Mouse (Mus musculus) midbrain, embryonic 15.5 days (tissue): Measurements from ENCODE around the gene Pianp. TPM values are rescaled to one million over a fixed set of nuclear protein-coding genes. Genes with fewer than 3 reads are reported as not detected.

Experiments used
- ATAC-seq: fragments of 200-750 bp; cut with Nextera tagmentation; replicated peaks from 2 replicates; pipeline ENCODE4 v1.8.0; 2017; ENCODE audit warnings: moderate TSS enrichment
- H3K27ac ChIP-seq: fragments of 300-500 bp; sonication (generic); 2 replicates; pipeline ENCODE4 v1.5.1; 2015; ENCODE audit warnings: mild to moderate bottlenecking, inconsistent platforms
- H3K27me3 ChIP-seq: fragments of 300-500 bp; sonication (generic); replicated peaks from 2 replicates; pipeline ENCODE4 v1.6.1; 2015; ENCODE audit warnings: inconsistent platforms
- H3K36me3 ChIP-seq: fragments of 300-500 bp; sonication (generic); replicated peaks from 2 replicates; pipeline ENCODE4 v1.6.1; 2015; ENCODE audit warnings: inconsistent platforms
- H3K4me1 ChIP-seq: fragments of 300-500 bp; sonication (generic); 2 replicates; pipeline ENCODE4 v1.6.1; 2015; ENCODE audit warnings: inconsistent platforms
- H3K4me2 ChIP-seq: fragments of 300-500 bp; sonication (generic); 2 replicates; pipeline ENCODE4 v1.6.1; 2015; ENCODE audit warnings: inconsistent platforms, mild to moderate bottlenecking, moderate library complexity
- H3K4me3 ChIP-seq: fragments of 300-500 bp; sonication (generic); 2 replicates; pipeline ENCODE4 v1.5.1; 2015; ENCODE audit warnings: mild to moderate bottlenecking, inconsistent platforms
- H3K9ac ChIP-seq: fragments of 300-500 bp; sonication (generic); 2 replicates; pipeline ENCODE4 v1.6.1; 2015; ENCODE audit warnings: mild to moderate bottlenecking, inconsistent platforms
- H3K9me3 ChIP-seq: fragments of 300-500 bp; sonication (generic); 2 replicates; pipeline ENCODE4 v1.6.1; 2016; ENCODE audit warnings: inconsistent platforms
- WGBS: fragments of 180-500 bp; shearing (Covaris S2); methylation state at CpG from one replicate; pipeline ENCODE4 v1.1.7; 2015; ENCODE audit warnings: mixed read lengths; 5-methylcytosine and 5-hydroxymethylcytosine counted together
- polyA plus RNA-seq: library from polyadenylated mRNA; unstranded; fragments of >200 nt; fragmentation: Nextera tagmentation; extraction: Ambion mirVana; gene quantifications from 2 replicates; pipeline ENCODE4 v1.2.1, GENCODE M21; 2015

Gene Pianp
- polyA plus RNA-seq, 1 experiment from 2014 or later = 75.8 TPM

DNA sequence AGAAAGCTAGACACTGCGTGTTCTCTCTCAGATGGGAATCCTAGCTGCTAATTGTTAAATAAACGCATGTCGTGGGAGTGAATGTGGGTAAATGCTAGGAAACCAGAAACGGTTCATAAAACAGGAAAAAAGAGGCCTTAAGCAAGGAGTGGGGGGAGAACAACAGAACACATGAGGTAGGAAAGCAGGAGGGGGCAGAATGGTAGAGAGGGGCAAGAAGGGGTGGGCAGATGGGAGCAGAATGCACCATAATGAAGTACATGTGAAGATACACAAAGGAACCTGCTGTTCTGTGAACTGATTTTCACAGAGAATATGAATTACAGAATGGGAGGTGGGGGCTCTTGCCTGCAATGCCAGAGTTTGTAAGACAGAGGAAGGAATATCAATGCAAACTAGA is 4.3 kb upstream of the Pianp start:
- H3K27me3 ChIP-seq = peaks cover 9% of the 10 kb centered on the region; the same call in 1 of the 2 replicates
- H3K9me3 ChIP-seq = no peaks in the 10 kb centered on the region
- no peak overlapping the region for H3K9ac ChIP-seq
- 77% methylated on average over 4 of the region's 4 CpGs for WGBS
- no peak overlapping the region for H3K4me2 ChIP-seq
- ATAC-seq = no peak
- H3K27ac ChIP-seq = no peak overlapping the region
- no peak overlapping the region for H3K4me3 ChIP-seq
- no peaks in the 10 kb centered on the region for H3K36me3 ChIP-seq
- peaks cover 17% of the 10 kb centered on the region for H3K4me1 ChIP-seq

DNA sequence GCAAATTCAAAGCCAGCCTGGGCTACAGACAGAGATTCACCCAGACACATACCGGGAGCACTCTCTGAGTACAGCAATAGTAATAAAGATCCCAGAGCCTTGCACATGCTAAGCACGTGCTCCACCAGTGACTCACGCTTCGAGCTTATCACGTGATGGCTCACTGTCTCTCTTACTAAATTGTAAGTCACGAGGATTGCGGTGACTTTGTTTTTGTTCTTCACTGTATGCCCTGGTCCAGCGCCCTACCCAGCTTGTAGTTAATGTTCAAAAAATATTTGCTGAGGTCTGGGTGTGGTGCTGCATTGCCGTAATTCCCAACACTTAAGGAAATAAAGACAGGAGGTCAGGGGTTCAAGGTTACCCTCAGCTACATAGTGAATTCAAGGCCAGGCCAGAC is 3.1 kb upstream of the Pianp start:
- 78% methylated on average over 9 of the region's 9 CpGs for WGBS
- Histone ChIP-seq H3K4me1 (peaks cover 27% of the 10 kb centered on the region), H3K9ac (no peak overlapping the region), H3K27ac (no peak overlapping the region), H3K9me3 (no peaks in the 10 kb centered on the region), H3K4me2 (no peak overlapping the region), H3K4me3 (no peak overlapping the region), H3K36me3 (no peaks in the 10 kb centered on the region), H3K27me3 (peaks cover 10% of the 10 kb centered on the region)
- ATAC-seq = no peak

DNA sequence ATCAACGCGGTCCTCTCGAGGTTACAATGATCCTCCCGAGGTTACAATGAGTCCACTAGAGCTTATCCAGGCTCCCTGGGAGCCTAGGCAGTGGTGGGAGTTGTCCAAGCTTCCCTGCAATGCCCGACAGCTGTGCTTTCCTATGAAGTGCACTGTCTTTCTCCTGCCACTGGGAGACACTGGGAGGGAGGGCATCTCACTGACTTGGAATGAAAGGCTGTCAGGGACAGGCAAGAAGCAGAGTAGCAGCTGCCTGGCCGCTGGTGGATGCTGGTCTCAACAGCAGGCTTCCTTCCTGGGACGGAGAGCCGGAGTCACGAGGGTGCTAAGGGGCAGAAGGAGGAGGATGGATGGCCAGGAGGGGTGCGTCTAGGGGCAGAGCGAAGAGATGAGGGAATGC is 2.6 kb upstream of the Pianp start:
- Histone ChIP-seq H3K36me3 (no peaks in the 10 kb centered on the region), H3K4me2 (peak overlapping the region; percentile 32), H3K9ac (peak overlapping the region; percentile 34; the same call in 1 of the 2 replicates), H3K27me3 (peaks cover 15% of the 10 kb centered on the region), H3K9me3 (no peaks in the 10 kb centered on the region), H3K4me3 (0 out of 2 replicates have a peak overlapping the region, but pooled peaks have one; percentile 15), H3K27ac (0 out of 2 replicates have a peak overlapping the region, but pooled peaks have one; percentile 32), H3K4me1 (peaks cover 32% of the 10 kb centered on the region)
- WGBS = 11% methylated on average over 11 of the region's 11 CpGs
- ATAC-seq = no peak

DNA sequence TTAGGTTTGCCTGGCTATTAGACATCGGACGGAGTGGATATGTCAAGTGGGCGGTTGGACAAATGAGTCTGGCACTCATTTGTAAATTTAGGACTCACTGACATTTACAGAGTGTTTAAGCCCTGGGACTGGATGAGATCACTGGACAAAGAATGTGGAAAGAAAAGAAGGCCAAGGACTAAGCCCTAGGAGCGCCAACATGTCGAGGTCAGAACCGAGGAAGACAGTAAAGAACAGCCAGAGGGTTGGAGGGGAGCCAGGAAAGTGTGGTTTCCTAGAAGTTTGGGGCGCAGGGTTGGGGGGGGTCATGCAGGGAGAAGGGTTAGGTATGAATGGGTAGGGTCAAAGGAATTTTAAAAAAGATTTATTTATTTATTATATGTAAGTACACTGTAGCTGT is 1.2 kb upstream of the Pianp start:
- Histone ChIP-seq H3K4me3 (no peak overlapping the region), H3K36me3 (peaks cover 1% of the 10 kb centered on the region; the same call in 1 of the 2 replicates), H3K9me3 (no peaks in the 10 kb centered on the region), H3K27me3 (peaks cover 26% of the 10 kb centered on the region), H3K9ac (no peak overlapping the region), H3K4me1 (peaks cover 42% of the 10 kb centered on the region), H3K27ac (no peak overlapping the region), H3K4me2 (no peak overlapping the region)
- 82% methylated on average over 7 of the region's 7 CpGs for WGBS
- no peak for ATAC-seq

DNA sequence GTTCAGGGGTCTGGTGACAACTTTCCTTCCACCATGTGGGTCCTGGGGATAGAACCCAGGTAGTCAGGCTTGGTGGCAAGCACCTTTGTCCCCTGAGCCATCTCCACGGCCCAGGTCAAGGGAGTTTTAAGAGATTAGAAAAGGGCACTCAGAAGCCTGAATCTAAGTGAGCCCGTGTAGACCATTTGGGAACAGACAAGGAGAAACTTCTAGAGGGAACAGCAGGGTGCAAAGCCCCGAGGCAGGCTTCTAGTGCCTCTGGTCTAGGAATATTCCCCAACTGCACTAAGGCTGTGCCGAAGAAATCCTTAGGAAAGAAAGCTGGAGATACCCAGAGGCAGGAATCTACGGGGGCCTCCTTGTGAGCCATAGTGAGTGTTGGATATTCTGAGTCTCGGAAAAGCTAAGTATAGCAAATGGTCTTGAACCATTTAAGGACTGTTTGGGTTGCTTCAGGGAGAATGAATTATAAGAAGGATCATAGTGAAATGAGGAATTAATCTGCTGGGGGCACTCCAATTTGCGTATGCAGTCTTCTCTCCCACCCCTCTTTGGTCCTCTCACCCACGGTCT is 577 bp upstream of the Pianp start:
- H3K4me2 ChIP-seq = peak overlapping the region; percentile 89
- ATAC-seq = no peak
- peak overlapping the region; percentile 90 for H3K27ac ChIP-seq
- H3K27me3 ChIP-seq = peaks cover 26% of the 10 kb centered on the region
- peaks cover 5% of the 10 kb centered on the region; the same call in 1 of the 2 replicates for H3K36me3 ChIP-seq
- peak overlapping the region; percentile 96 for H3K9ac ChIP-seq
- 41% methylated on average over 8 of the region's 8 CpGs for WGBS
- no peaks in the 10 kb centered on the region for H3K9me3 ChIP-seq
- peaks cover 42% of the 10 kb centered on the region for H3K4me1 ChIP-seq
- H3K4me3 ChIP-seq = peak overlapping the region; percentile 88

DNA sequence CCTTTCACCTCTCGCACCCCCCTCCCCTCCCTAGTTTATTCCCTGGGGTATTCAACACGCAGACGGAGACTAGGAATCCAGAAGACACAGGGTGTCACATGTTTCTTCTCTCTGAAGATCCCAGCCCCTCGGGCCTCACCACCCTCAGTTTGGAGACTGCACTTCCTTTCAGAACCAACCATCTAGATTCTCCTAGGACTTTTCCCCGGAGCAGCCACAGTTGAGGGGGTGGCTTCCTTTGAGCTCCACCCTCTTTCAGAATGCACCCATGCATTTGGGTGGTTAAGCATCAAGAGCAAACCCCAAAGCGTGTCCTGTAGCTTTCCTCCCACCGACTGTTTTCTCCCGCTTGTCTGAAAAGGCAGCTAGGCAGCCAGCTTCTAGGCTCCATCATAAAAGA is 1.6 kb downstream of the Pianp start:
- Histone ChIP-seq H3K4me1 (peaks cover 42% of the 10 kb centered on the region), H3K27me3 (peaks cover 40% of the 10 kb centered on the region), H3K36me3 (peaks cover 8% of the 10 kb centered on the region; the same call in 1 of the 2 replicates), H3K27ac (0 out of 2 replicates have a peak overlapping the region, but pooled peaks have one; percentile 90), H3K9me3 (no peaks in the 10 kb centered on the region), H3K9ac (peak overlapping the region; percentile 96), H3K4me3 (peak overlapping the region; percentile 88), H3K4me2 (peak overlapping the region; percentile 89)
- ATAC-seq = no peak
- 9% methylated on average over 8 of the region's 8 CpGs for WGBS

DNA sequence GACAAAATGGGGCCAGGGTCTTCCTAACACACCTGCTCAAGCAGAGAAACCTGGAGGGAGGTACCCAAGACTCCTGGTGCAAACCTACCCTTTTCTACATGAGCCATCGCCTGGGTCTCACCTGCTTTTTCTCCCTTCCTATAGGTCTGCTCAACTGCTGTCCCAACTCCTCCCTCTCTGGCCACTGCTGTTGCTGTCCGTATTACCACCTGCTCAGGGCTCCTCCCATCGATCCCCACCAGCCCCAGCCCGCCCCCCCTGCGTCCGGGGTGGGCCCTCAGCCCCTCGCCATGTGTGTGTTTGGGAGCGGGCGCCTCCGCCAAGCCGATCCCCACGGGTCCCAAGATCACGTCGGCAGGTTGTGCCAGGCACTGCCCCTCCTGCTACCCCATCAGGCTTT is 2.6 kb downstream of the Pianp start:
- peaks cover 35% of the 10 kb centered on the region for H3K4me1 ChIP-seq
- H3K9me3 ChIP-seq = no peaks in the 10 kb centered on the region
- 0 out of 2 replicates have a peak overlapping the region, but pooled peaks have one; percentile 88 for H3K4me3 ChIP-seq
- peaks cover 40% of the 10 kb centered on the region for H3K27me3 ChIP-seq
- no peak for ATAC-seq
- H3K27ac ChIP-seq = no peak overlapping the region
- WGBS = 41% methylated on average over 14 of the region's 14 CpGs
- 0 out of 2 replicates have a peak overlapping the region, but pooled peaks have one; percentile 96 for H3K9ac ChIP-seq
- peaks cover 8% of the 10 kb centered on the region; the same call in 1 of the 2 replicates for H3K36me3 ChIP-seq
- H3K4me2 ChIP-seq = peak overlapping the region; percentile 89; the same call in 1 of the 2 replicates

DNA sequence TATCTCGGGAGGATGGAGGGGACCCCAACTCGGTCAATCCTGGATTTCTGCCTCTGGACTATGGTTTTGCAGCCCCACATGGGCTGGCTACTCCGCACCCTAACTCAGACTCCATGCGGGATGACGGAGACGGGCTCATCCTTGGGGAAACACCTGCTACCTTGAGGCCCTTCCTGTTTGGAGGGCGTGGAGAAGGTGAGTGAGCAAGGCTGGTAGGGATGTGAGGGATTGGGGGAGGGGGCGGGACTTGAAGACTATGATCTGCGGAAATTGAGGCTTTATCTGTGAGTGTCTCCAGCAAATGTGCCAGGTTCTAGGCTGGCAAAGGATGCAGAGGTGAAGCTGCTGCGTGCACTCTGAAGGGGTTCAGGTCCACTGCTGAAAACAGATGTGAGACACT is 3.1 kb downstream of the Pianp start:
- WGBS = 43% methylated on average over 10 of the region's 10 CpGs
- ATAC-seq = no peak
- no peak overlapping the region for H3K9ac ChIP-seq
- no peak overlapping the region for H3K27ac ChIP-seq
- no peak overlapping the region for H3K4me3 ChIP-seq
- peaks cover 8% of the 10 kb centered on the region; the same call in 1 of the 2 replicates for H3K36me3 ChIP-seq
- no peak overlapping the region for H3K4me2 ChIP-seq
- H3K27me3 ChIP-seq = peaks cover 38% of the 10 kb centered on the region
- H3K4me1 ChIP-seq = peaks cover 35% of the 10 kb centered on the region
- H3K9me3 ChIP-seq = no peaks in the 10 kb centered on the region

DNA sequence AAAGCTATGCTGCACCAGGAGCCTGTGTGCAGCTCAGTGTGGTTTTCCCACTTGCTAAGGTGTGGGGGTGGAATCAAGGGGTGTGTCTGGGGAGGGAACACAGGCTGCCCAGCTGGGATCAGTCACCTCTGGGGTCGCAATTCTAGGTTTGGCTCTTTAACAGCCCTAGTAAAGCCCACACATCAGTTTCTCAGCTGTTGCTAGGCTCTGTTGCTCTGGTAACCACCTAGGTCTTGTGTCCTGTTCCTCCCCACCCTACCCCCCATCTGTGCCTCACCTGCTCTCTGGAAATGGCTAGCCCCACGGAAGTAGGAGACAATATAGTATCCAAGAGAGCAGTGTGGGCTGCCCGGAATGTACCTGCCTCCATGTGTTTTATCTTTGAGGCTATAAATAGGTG is 7.2 kb downstream of the Pianp start:
- no peak overlapping the region for H3K9ac ChIP-seq
- peaks cover 26% of the 10 kb centered on the region for H3K27me3 ChIP-seq
- H3K4me2 ChIP-seq = no peak overlapping the region
- H3K4me1 ChIP-seq = peaks cover 20% of the 10 kb centered on the region
- no peaks in the 10 kb centered on the region for H3K9me3 ChIP-seq
- 46% methylated on average over 3 of the region's 3 CpGs for WGBS
- peaks cover 8% of the 10 kb centered on the region; the same call in 1 of the 2 replicates for H3K36me3 ChIP-seq
- ATAC-seq = no peak
- no peak overlapping the region for H3K4me3 ChIP-seq
- no peak overlapping the region for H3K27ac ChIP-seq

DNA sequence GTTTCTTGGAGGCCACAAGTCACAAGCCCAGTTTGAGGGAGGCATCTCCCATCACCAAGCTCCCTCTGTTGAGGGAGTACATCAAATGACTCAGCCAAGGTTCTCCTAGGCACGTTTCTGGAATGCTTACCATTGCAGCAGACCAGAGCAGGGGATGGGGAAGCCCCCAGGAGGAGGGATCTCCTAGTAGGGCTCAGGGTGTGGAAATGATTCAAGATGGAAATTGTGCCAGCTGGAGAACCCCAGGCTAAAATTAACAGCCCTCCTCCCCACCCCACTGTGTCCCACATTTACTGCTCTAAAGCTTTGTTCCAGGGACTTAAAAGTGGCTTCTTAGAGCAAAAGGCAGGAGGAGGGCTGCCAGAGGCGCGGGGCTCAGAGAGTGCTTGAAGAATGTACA is 8.6 kb downstream of the Pianp start:
- peaks cover 13% of the 10 kb centered on the region for H3K4me1 ChIP-seq
- H3K9ac ChIP-seq = no peak overlapping the region
- no peak for ATAC-seq
- peaks cover 8% of the 10 kb centered on the region; the same call in 1 of the 2 replicates for H3K36me3 ChIP-seq
- H3K4me2 ChIP-seq = no peak overlapping the region
- no peaks in the 10 kb centered on the region for H3K9me3 ChIP-seq
- H3K27ac ChIP-seq = no peak overlapping the region
- peaks cover 14% of the 10 kb centered on the region for H3K27me3 ChIP-seq
- no peak overlapping the region for H3K4me3 ChIP-seq
- 31% methylated on average over 3 of the region's 3 CpGs for WGBS

DNA sequence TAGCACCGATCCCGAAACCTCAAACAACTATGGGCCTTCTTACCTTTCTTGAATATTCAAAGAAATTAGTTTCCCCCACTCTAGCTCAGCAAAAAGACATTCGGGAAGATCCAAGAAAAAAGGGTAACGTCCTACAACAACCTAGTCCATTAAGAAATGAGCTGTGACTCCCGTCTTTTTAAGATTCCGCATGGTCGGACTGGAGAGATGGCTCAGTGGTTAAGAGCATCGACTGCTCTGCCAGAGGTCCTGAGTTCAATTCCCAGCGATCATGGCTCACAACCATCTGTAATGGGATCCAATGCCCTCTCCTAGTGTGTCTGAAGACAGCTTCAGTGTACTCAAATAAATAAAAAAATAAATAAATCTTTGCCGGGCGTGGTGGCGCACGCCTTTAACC is 11.6 kb downstream of the Pianp start:
- Histone ChIP-seq H3K36me3 (0 out of 2 replicates have a peak, but pooled peaks cover 8% of the 10 kb centered on the region), H3K9me3 (no peaks in the 10 kb centered on the region), H3K4me2 (peak overlapping the region; percentile 55), H3K27ac (peak overlapping the region; percentile 99), H3K4me3 (peak overlapping the region; percentile 80), H3K9ac (peak overlapping the region; percentile 63), H3K4me1 (peaks cover 41% of the 10 kb centered on the region), H3K27me3 (no peaks in the 10 kb centered on the region)
- no peak; the same call in 1 of the 2 replicates for ATAC-seq
- WGBS = 49% methylated on average over 13 of the region's 13 CpGs

DNA sequence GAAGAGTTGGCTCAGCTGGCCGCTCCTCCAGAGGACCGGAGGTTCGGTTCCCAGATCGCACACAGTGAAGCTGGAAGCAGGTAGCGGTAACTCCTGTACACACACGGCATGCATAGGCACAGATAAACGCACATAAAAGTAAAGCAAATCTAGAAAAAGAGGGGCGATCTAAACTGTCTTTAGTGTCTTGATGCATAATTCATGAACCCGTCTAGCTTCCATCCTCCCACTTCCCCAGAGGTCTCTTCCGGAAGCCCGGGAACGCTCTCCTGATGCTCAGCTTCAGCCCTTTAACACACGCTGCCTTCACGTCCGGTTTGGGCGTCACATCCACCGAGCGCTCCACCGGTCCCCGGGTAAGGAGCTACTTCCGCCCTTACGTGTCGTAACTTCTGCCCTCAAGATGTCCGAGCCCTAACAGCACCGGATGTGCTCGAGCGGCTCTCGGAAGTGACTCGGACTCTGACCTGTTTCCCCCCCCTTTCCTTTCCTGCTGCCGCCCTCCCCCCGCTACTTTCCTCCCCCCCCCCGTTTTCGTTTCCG is 12.2 kb downstream of the Pianp start:
- WGBS = 1% methylated on average over 33 of the region's 34 CpGs

DNA sequence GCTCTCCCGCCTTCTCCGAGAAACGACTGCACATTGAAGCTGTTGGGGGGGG is 12.5 kb downstream of the Pianp start, which contains the start of gene Zfp384:
TSS of gene Zfp384 (plus strand) at position 17 of the 52 bp plus-strand sequence.
- peaks cover 42% of the 10 kb centered on the region for H3K4me1 ChIP-seq
- 0 out of 2 replicates have a peak, but pooled peaks cover 8% of the 10 kb centered on the region for H3K36me3 ChIP-seq
- H3K9me3 ChIP-seq = no peaks in the 10 kb centered on the region
- no peaks in the 10 kb centered on the region for H3K27me3 ChIP-seq
- H3K4me3 ChIP-seq = peak within 1 kb of the TSS; percentile 80
- 0% methylated on average over 3 of the region's 3 CpGs for WGBS
- peak within 1 kb of the TSS; percentile 94 for H3K9ac ChIP-seq
- peak within 1 kb of the TSS; percentile 91 for H3K4me2 ChIP-seq
- ATAC-seq = no peak
- H3K27ac ChIP-seq = peak within 1 kb of the TSS; percentile 99

More for the DNA sequence above, 12.2 kb downstream of the Pianp start:
- Histone ChIP-seq H3K4me2 (peak overlapping the region; percentile 91), H3K4me3 (peak overlapping the region; percentile 80), H3K36me3 (0 out of 2 replicates have a peak, but pooled peaks cover 8% of the 10 kb centered on the region), H3K9me3 (no peaks in the 10 kb centered on the region), H3K27ac (peak overlapping the region; percentile 99), H3K4me1 (peaks cover 42% of the 10 kb centered on the region), H3K9ac (peak overlapping the region; percentile 94), H3K27me3 (no peaks in the 10 kb centered on the region)
- peak; percentile 98 for ATAC-seq
